Mouse (Mus musculus) lung, postnatal 25 days (tissue): ENCODE results near the gene Lrfn3.
A peak's percentile ranks its signal among the peaks of the same experiment; 100 is the strongest.

Source experiments
- DNase-seq: peaks from one replicate; pipeline ENCODE4 v3.0.0; 2022; ENCODE audit warnings: low spot score

Gene Lrfn3

DNA sequence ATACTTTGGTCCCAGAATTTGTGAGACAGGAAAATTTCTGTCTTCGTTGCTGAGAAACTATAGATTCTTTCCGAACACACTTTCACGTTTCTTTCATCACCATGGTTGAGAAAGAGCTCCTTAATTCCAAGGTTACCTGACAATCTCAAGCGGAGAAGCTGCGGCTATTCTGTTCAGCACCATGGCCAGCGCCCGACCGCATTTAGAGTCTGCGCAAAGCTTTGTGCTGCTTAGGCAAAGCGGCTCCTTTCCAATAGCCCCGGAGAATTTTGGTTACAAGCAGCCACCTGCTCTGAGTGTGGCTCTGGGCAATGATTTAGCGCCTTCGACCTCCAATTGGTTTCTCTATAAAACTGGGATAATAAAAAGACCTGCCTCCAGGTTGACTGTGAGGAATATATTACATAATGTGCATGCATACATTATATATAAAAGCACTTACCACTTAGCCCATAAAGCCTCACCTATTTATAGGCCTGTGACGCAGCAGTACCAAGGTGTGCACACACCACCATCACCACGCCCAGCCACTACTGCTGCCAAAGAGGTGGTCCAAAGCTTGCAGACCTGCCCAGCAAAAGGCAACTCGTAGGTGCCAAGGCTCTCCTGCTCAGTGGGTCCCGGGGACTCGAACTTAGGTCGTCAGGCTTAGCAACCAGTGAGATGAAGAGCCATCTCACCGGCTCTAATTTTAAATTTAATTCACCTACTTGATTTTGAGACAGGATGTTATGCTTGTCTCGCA, 15.8 kb downstream of the Lrfn3 start:
- peak; percentile 34 for DNase-seq

DNA sequence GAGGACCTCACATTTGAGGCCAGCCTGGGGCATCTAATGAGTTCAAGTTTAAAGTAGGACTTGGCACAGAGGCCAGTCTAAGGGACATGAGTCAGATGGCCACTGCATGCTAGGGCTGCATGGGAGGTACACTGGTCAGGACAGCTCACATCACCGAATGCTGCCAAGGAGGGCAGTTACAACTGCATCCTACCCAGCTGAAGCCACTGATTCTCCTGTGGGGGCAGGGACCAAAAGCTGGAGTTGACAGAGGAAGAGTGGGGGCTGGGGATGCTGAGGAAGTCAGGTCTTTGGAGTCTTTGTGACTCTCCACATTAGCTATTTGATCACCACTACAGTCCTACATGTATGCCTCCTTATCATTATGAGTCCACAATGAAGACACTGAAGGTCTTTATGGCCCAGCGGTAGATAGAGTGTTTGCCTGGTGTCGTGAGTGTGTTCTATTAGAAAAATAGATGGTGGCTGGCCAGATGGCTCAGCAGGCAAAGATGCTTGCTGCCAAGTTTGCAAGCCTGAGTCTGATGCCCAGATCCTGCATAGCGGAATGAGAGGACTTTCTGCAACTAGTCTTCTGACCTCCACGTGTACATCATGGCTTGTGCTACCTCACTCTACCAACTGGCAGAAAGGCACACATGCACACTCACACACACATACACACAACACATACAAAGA, 23.0 kb downstream of the Lrfn3 start:
- DNase-seq = no peak

DNA sequence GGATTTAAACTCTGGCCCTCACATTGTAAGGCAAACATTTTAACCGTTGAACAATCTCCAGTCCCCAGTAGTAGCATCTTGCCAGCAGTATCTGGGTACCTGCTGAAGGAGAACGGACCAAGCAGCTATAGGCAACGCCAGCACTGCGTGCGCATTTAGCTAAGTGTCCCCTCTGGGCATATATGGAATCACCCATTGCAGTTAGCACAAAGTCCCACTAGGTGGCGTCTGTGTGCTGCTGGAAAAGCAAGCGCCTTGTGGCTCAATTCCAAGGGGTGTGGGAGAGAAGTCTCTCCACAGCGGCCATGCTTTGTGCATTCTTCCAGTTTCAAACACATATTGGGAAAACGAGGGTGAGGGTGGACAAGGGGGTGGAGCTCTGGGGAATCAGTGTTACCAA, 26.2 kb downstream of the Lrfn3 start:
- DNase-seq = peak; percentile 80

DNA sequence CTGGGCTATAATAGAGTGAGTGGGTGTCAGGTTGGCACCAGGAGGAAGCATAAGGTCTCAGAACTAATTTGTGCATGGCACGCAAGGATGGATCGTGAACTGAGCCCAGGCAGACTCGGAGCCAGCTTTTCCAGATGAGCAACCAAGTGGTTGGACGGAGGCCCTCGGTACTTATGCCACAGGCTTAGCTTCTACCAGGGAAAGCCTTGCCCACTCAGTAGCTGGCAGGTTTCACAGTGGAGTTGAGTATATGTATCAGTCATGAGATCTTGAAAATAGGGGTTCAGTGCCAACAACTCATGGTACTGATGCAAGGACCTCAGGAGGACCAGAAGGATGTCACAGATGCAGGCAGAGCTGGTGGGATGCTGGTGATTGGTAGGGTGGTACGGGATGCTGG, 26.9 kb downstream of the Lrfn3 start:
- no peak for DNase-seq

DNA sequence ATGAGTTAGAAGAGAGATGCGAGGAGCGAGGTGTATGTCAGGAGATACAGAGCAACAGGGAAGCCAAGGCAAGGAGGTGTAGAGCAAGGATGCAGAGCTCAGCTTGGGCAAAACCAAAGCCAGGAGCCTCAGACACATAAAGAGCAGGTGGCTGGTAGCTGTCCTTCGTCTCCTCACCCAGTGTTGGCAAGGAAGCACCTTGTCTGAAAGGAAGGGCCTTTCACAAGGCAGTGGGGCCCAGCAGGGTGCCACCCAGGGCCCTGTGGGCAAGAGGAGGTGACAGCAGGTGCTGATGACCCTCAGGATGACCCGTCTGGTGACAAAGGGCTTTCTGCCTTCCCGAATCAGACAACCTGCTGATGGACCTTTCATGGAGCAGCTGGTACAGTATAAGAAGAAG, 28.0 kb downstream of the Lrfn3 start:
- no peak for DNase-seq

DNA sequence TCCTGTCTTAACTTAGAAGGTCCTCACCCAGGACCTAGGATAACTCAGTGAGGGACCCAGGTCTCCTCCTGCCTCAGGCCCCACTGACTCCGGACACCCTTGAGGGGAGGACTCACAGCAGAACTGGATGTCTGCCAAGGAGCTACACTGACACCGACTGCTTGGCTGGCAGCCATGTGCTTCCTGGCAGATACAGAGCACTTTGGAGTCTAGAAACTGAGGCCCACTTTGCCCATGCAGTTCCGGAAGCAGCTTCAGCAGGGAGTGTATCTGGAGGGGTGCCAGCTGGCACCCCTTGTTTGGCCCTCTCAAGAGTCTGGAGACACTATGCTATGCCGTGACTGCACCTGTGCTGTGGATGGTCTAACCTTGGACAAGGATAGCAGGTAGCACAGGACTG, 29.1 kb downstream of the Lrfn3 start:
- DNase-seq = peak; percentile 49

DNA sequence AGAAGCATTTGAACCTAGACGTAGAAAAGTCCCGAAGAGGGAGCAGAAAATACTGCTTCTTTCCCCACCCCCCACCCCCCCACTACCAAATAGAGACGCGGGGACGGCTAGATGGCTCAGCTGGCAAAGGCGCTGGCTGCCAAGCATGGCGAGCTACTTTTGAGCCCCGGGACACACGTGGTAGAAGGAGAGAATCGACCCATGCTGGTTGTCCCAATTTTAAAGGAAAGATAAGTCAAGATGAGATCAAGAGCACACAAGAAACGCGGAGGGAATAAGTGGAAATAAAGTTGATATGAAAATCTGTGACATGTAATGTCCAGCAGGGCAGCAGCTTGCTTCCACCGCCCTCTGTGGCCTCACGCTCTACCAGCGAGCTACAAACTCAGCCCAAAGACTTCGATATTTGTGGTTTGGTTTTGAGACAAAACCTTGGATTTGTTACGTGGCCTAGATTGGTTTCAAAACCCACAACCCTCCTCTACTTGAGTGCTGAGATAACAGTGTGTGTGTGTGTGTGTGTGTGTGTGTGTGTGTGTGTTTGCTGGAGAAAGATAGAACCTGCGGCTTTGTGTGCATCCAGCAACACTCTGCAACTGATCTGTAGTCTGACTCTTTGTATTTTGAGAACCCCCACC, 29.8 kb downstream of the Lrfn3 start:
- DNase-seq = no peak

DNA sequence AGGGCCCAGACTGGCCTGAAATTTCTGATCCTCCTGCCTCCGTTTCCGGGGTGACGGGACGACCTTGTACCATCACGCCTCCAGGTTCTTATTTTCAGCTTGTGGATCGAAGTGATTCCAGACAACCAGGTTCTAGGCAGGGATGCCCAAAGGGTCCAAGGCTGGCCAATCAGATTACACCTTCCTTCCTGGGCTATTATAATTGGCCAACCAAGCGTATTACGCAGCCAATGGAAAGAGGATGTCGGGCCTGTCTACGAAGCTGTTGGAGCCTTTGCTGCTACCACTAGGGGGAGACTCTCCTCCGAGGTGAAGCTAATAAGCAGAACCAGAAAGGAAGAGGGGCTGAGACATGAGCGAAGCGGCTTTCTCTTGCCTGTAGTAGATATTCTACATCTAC, 30.7 kb downstream of the Lrfn3 start:
- peak; percentile 77 for DNase-seq

DNA sequence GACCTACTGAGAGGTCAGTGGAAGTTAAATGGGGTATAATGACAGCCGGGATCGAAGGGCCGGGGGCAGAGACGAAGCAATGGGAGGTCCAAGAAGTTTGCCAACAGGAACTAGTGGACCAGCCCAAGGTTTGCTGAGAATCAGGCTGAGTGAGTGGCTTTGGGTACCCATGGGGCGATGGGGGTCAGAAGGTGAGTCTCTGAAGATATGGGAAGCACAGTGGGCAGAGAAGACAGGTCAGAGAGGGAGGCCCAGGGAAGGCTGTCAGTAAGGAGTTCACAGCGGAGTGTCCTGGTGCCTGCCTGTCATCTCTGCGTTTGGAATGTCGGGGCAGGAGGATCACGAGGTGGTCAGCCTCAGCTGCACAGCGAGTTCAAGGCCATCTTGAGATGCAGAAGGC, 34.2 kb downstream of the Lrfn3 start:
- no peak for DNase-seq

DNA sequence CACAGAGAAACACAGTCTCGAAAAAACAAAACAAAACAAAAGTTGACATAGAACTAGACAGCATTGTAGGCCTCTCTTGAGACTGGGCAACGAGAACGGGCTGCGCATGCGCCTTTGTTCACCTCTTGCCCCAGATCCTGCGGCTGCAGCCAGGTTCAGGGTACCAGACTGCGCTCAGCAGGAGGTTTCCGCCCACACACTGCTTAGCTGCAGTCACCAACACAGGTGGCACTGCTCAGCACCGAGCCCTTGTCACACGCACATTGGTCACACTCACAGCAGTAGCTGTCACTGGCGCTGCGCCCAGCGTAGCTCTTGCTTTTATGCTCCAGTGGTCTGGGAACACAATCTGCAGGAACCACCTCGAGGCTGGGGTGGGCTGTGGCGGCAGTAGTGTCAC, 35.4 kb downstream of the Lrfn3 start:
- DNase-seq = no peak

DNA sequence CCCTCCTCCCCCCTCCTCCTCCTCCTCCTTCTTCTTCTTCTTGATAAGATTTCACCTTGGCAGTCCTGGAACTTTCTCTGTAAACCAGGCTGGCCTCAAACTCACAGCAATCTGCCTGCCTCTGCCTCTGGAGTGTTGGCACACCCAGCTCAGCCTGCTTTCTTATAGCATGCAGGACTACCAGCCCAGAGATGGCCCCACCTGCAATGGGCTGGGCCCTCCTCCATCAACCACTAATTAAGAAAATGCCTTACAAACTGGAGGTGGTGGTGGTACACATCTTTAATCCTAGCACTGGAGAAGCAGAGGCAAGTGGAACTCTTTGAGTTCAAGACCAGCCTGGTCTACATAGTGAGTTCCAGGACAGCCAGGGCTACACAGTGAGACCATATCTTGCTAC, 36.1 kb downstream of the Lrfn3 start:
- no peak for DNase-seq

DNA sequence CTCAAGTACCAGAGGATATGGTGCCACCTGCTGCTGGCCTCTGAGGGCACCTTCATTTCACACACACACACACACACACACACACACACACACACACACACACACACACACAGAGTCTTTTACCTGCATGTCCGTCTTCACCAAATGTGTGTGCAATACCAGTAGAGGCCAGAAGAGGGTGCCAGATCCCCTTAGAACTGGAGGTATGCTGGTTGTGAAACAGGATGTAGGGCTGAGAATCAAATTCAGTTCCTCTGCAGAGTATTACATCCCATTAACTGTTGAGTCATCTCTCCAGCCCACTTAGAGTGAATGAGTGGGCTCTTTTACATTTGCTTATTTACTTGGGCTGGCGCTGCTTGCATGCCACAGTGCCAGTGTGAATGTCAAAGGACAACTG, 37.2 kb downstream of the Lrfn3 start:
- DNase-seq = peak; percentile 27

DNA sequence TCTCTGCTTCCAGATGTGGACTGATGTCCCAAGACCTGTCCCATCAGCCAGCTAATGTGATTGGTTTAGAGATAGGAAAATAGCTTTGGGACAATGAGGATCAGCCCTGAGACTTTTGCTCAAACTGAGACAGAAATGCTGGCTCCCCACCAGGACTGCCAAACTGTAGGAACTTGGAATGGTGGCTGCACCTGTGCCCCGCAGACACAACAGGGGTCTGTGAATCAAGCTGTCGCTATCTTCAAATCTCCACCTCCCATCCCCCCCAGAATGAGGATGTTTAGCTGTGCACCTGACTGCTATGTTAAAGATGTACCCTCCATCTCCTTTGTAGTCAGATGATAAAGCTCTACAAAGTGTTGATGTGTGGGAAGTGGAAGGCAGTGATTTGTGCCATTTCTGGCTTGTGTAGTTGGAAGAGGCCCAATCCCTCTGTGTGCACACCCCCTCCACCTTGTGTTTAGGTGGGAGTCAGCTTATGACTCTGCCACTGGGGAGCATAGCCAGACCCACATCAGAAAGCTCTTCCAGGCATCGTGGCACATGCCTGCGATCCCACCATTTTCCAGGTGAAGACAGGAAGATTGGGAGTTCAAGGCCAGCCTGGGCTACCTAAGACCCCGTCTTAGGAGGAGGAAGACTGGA, 38.1 kb downstream of the Lrfn3 start:
- DNase-seq = no peak

DNA sequence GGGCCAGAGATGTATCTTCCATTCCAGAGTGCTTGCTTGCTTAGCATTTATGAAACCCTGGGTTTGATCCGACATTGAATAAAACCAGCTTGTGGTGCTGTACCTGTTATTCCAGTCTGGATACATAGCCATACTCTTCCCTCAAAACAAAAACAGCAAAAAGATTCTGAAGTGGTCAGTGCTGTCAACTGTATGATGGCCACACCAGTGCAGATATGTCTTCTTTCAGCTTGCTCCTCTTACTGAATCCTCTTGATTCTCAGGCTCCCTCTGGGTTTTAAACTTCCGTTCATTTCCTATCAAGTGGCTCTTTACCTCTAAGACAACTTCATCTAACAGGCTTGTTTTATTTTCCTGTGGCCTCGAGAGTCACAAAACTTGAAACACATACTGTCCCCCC, 38.8 kb downstream of the Lrfn3 start, which contains the start of gene Sdhaf1:
TSS of gene Sdhaf1 (minus strand) at position 101 of the 400 bp plus-strand sequence.
- no peak for DNase-seq

DNA sequence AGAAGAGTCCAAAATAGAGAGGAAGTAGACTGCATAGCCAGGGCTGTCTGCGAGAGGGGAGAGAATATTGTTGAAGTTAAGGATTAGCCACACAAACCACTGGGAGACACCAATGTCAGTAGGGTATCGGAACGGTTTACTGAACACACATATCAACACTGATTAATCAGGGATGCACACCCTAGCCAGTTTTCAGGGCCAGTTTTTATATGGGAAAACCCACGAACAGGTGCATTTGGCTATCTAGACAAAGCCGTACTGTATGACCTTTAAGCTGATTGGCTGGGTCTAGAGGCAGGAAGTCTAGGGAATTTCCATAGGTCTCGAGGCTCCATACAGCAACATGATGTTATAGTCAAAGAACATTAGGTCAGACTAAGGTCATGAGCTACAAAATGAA, 39.7 kb downstream of the Lrfn3 start:
- no peak for DNase-seq

DNA sequence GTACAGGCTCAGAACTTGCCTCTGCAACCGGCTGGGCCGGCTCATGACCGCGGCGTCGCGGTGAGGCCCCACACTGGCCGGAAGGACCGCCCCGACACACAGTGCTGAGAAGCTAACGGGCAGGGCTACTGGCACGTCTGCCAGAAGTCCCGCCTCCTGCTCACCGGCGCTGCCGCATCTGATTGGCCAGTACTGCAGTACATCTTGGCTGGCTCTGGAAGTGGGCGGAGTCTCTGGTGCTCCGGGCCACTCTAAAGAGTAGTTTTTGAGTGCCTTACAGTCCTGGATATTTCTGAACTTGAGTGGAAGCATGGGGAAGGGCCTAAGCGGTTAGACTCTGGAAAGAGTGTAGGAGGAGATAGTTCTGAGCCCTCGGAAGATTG, 40.3 kb downstream of the Lrfn3 start:
- peak; percentile 99 for DNase-seq

DNA sequence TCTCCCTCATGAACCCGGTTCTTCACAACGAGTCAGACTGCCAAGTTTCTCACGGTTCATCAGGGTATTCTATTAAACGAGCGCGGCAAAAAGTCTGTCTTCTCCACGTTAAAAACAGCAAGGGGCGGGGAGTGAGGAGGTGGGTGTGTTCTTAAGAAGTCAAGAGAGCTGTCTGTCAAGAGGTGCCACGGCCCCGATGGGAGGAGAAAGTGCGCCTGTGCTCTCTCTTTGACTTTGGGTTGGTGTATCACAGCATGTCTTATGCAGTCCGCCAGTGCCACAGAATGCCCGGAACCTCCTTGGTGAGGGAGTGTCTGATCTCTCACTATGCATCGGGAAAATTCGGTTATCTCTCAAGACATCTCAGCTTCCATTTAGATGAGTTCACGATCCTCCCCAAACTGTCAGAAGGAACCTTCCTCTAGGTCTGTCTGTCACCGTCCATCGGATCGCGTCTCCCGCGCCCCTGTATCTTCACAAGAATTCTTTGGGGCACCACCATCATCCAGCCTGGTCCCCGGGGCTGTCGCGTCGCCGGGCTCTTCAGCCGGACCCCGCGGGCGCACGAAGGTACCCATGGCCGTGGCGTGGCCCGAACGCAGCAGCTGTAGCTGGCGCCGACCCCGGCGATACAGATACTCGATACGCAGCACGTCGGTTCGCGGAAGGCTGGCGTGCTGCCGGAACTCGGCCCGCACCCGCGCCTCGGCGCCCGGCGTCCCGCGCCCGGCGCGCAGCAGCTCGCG, 40.9 kb downstream of the Lrfn3 start, which contains the start of gene E130208F15Rik:
TSS of gene E130208F15Rik (plus strand) at position 202 of the 746 bp plus-strand sequence.
- peak; percentile 82 for DNase-seq

DNA sequence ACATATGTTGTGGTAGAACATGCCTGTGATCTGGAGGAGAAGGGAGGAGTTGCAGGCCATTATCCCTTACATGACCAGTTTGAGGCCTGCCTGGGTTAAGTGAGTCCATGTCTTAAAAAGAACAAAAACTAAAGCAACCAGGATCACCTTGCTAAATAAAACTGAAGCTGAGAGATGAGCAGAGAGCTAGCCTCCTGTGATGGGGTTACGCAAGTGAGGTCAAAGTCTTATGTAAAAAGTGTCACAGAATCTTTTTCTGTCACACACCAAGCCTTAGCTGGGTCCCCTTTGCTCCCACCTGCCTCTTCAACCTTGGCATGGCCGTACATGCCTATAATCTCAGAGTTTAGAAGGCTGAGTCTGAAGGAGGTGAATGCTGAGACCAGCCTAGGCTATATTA, 41.6 kb downstream of the Lrfn3 start:
- DNase-seq = no peak

DNA sequence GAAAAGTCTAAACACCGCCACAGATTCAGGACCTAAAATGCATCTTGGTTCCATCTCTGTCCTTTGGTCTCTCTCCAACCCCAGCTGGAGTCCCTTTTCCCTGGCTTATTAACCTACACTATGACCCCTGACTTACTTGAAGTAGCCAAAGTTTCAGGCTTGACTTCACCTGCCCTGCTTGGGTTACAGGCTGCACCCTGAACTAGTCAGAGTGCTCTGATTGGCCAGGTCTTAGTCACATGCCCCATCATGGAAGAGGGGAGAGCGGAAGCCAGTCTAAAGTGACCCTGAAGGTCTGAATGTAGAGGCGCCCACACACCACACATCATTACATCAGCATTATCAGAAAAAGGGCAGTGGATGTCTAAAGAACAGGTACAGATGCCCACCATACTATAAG, 44.4 kb downstream of the Lrfn3 start:
- no peak for DNase-seq

DNA sequence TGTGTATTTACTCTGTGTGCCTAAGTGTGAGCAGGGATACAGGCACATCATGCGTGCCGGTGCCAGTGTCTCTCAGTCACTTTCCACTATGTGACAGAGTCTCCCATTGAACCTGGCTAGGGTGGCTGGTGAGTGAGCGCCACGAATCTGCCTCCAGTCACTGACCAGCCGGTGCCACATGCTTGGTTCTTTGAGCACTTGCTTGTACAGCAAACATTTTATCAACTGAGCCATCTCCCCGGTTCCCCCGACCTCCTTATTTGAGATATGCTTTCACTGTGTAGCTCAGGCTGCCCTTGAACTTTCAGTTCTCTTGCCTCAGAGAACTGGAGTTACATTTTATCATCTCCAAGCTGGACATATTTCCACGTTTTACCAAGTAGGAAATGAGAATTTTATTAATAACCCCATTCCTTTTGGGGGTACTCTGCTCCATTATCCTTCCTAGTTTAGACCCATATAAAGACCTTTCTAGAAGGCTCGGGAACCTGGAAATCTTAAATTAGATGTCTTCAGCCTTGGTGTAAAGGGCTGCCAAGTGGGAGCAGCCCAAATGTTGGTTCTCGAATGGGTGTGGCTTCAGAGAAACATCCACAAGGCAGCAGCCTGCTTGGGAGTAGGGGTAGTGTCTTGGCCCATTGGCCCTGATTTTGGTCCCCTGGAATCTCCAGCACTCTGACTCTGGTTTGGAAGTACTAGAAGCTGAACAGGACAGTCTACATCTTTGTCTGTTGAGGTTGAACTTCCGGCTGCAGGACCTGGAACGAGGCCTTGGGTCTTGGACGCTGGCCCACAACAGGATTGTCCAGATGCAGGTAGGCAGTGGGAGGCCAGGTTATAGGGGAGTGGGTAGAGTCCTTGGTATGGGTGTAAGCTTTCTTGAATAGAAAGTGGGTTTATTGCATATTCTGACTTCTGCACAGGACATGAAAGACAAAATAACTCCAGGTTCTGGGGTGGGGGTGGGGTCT, 46.7 kb downstream of the Lrfn3 start:
- no peak for DNase-seq

DNA sequence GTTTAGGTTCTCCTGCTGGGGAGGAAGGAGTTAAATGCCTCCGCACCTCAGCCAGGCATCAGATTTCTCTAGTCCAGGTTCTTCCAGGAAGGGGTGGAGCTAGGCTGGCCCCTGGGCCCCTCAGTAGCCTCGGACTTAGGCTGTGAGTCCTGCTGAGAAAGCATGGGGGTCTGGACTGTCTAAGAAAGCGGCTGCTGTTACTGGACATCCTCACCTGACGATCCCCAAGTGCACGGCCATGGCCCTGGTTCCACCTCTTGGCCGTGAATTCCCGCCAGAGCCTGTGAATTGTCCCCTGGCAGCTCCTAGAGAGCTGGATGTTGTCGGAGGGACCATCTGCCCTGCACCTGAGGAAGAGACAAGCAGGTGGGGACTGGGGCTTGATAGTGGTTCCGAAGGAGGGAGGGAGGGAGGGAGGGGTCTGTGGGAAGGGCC, 47.8 kb downstream of the Lrfn3 start, which contains the start of gene Syne4:
TSS of gene Syne4 (plus strand) at position 87 of the 435 bp plus-strand sequence.
- no peak for DNase-seq
